Comparison of ENCODE assay signal across 33 mouse cellular contexts in the genomic region with DNA sequence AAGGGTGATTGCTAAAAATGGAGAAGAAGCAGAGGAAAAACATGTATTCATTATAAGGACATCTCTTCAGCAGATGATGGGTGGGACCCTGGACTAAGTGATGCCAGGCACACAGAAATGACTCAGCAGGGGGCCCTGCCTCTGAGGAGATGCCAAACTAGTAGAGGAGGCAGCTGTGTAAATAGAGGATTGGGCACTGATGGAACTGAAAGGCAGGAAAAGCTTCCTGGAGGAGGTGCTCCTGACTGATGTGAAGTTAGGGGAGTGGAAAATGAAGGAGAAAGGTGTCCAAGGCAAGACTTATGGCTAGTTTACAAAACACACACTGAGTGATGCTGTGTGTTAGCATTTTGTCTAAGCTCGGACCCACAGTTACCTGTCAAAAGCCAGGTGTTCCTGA. TPM values are rescaled to one million over a fixed set of nuclear protein-coding genes. Genes with fewer than 3 reads are reported as not detected.
"Had no signal": no experiment of that assay in that cellular context is flagged by ENCODE, and none has a peak within 500 bp of the region (broad histone marks: within the 10 kb centered on the region; RNA-seq: fewer than 3 reads in every experiment).

No protein-coding gene starts in this region.

- H3K4me2 ChIP-seq: kidney, embryonic 15.5 days; liver, embryonic 13.5 days; midbrain, embryonic 11.5 days; neural tube, embryonic 12.5 days; neural tube, embryonic 15.5 days had no signal

- H3K36me3 ChIP-seq: liver, embryonic 13.5 days; neural tube, embryonic 15.5 days had no signal

- H3K4me3 ChIP-seq: kidney, embryonic 15.5 days; layer of hippocampus, adult 2 months; left cerebral cortex, adult 2 months; liver, embryonic 13.5 days; neural tube, embryonic 12.5 days; neural tube, embryonic 15.5 days had no signal

- DNase-seq: kidney, adult 8-10 months; kidney, postnatal 10 days; kidney, postnatal 4 days; layer of hippocampus, adult 9-11 months; layer of hippocampus, postnatal 36 days; liver, embryonic 13.5 days; lung, adult 2 months; lung, postnatal 14 days; lung, postnatal 4 days; midbrain, embryonic 14.5 days; right cerebral cortex, adult 18-20 months; right cerebral cortex, postnatal 14 days; right cerebral cortex, postnatal 4 days; thymus, adult 2 months; thymus, postnatal 14 days; thymus, postnatal 4 days had no signal

- H3K27me3 ChIP-seq: kidney, embryonic 15.5 days; liver, embryonic 13.5 days; neural tube, embryonic 12.5 days; neural tube, embryonic 15.5 days had no signal

RNA-seq across cellular contexts. Expression of a gene that starts 2.4 kb away (rescaled TPM):
- total RNA-seq: liver, adult 2 months; megakaryocyte progenitor cell, adult 5-6 weeks; megakaryocyte-erythroid progenitor cell, adult 5-6 weeks had no signal
- polyA plus RNA-seq: liver, adult 2 months had no signal

RNA-seq across cellular contexts. Expression of a gene that starts 26.3 kb away (rescaled TPM):
- total RNA-seq: layer of hippocampus, adult 2 months; layer of hippocampus, postnatal 36 days; left cerebral cortex, adult 2 months; left cerebral cortex, postnatal 14 days; megakaryocyte-erythroid progenitor cell, adult 5-6 weeks; midbrain, postnatal 0 days had no signal
- polyA plus RNA-seq: limb, embryonic 11.5 days; midbrain, embryonic 11.5 days; midbrain, embryonic 14.5 days; neural tube, embryonic 12.5 days had no signal

RNA-seq across cellular contexts. Expression of a gene that starts 30.2 kb away (rescaled TPM):
- total RNA-seq: layer of hippocampus, adult 2 months; layer of hippocampus, postnatal 36 days; left cerebral cortex, adult 2 months; left cerebral cortex, postnatal 14 days; midbrain, postnatal 0 days had no signal
- polyA plus RNA-seq: limb, embryonic 11.5 days; midbrain, embryonic 11.5 days; midbrain, embryonic 14.5 days; neural tube, embryonic 12.5 days; stomach, embryonic 14.5 days had no signal

RNA-seq across cellular contexts. Expression of a gene that starts 30.2 kb away (rescaled TPM):
- total RNA-seq: layer of hippocampus, adult 2 months; layer of hippocampus, postnatal 36 days; left cerebral cortex, adult 2 months; left cerebral cortex, postnatal 14 days; liver, adult 2 months; megakaryocyte progenitor cell, adult 5-6 weeks; megakaryocyte-erythroid progenitor cell, adult 5-6 weeks; midbrain, postnatal 0 days had no signal
- polyA plus RNA-seq: kidney, embryonic 15.5 days; limb, embryonic 11.5 days; limb, embryonic 14.5 days; liver, adult 2 months; liver, embryonic 13.5 days; liver, embryonic 16.5 days; lung, adult 2 months; lung, embryonic 16.5 days; midbrain, embryonic 11.5 days; midbrain, embryonic 14.5 days; midbrain, postnatal 0 days; neural tube, embryonic 12.5 days; neural tube, embryonic 15.5 days; stomach, embryonic 14.5 days; stomach, postnatal 0 days; thymus, adult 2 months had no signal
